Mouse (Mus musculus) right cerebral cortex, postnatal 25 days (tissue): ENCODE data around the gene St6galnac1.
A peak's percentile ranks its signal among the peaks of the same experiment; 100 is the strongest.
"Not testable (repeated sequence)": the region's sequence is repeated elsewhere in the genome, so short reads cannot be mapped to it uniquely, and the experiment has no call there.

Source experiments
- DNase-seq: peaks from one replicate; pipeline ENCODE4 v3.0.0; 2022

Gene St6galnac1

DNA sequence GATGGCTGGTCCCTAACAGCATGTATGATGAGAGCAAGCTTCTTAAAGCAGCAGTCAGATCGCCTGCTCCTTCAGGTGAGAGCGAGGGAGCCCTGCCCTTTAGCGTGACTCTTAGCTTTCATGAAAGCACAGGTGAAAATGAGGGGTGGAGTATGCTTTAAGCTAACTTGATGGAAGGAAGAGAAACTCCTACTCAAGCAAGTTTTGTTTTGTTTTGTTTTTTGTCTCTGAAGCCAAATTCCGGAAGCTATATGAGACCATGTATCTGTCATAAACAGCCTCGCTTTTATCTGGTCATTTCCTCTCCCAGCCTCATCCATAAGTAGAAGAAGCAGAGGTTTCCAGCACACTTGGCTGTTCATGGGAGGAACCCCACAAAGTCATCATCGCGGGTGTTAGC is at the start of gene St6galnac1:
Gene St6galnac1 (minus strand): TSS at position 101 of the 400 bp plus-strand sequence.
- no peak for DNase-seq

DNA sequence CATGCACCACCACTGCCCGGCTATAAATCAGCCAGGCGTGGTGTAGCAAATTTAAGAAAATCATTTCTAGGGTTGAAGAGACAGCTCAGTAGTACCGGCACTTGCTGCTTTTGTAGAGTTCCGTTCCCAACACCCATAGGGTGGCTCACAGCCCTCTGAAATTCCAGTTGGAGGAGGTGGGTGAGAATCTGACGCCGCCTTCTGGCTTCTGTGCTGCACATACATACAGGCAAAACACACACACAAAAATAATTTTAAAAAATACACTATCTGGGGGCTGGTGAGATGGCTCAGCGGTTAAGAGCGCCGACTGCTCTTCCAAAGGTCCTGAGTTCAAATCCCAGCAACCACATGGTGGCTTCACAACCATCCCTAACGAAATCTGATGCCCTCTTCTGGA is 48.6 kb upstream of the St6galnac1 start:
- DNase-seq = not testable (repeated sequence)

- no peak for DNase-seq
Observed at GRCm38 (mm10) chr11:116823255-116823654, 47.9 kb upstream of the St6galnac1 start.

- DNase-seq = no peak
Observed at GRCm38 (mm10) chr11:116822626-116823025, 47.3 kb upstream of the St6galnac1 start.

GRCm38 (mm10) chr11:116822215-116822614 is 46.9 kb upstream of the St6galnac1 start:
- no peak for DNase-seq

DNA sequence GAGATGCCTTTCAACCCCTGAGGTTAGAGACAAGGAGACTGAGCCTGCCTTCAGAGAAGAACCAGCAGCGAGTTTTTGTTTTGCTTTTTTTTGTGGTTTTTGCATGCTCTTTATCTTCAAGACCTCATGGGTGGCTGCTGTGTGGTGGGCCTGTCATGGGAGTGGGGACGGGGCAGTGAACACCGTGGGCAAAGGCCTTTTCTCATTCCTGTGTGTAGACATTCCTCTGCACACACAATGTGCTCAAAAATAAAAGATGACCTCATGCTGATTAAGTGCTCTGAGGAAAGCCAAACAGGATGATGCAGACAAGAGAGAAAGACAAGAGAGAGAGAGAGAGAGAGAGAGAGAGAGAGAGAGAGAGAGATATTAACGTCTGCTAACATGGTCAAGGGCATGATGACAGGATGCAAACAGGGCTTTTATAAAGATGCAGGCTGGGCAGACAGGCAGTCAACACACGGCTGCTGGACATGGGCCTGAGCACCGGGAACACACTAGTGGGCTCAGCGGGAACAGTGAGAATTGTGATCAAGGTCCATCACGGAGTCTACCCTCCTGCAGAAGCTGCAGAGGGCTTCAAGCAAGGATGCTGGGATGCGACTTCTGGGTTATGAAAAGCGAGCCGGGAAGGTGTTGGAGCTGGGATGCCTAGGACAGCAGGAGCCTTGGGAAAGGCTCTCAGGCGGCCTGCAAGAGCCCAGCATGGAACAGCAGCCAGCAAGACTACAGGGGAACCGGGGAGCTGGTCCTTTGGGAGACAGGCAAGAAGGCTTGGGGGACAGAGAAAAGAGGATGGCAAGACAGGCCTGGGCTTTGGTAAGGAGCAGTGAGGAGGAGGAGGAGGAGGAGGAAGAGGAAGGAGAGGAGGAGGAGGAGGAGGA is 46.0 kb upstream of the St6galnac1 start:
- DNase-seq = no peak

DNA sequence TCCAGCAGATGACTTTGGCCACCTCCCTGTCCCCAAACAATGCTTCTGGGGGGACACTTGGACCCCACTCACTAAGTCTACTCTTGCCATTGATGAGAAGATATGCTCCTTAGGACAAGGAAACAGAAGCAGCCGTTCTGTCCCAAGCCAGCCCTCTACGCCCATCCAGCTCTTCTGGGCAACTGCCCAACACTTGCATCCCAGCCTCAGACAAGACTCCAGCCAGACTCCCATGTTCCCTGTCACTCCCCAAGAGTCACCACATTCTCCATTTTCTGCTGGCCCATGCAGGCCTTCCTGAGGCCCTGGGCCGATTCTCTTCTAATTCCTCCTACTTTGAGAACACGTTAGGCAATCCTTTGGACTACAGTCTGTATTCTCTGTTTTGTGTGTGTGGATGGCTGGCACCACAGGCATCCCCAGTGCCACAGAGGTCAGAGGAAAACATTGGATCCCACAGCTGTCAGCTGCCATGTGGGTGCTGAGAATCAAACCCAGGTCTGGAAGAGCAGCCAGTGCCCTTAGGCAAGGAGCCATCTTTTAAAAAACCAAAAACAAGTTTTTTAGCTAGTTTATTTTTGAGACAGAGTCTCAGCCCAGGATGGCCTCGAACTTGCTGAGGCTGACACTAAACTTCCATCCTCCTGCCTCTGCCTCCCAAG is 44.8 kb upstream of the St6galnac1 start:
- no peak for DNase-seq

- DNase-seq = no peak
Observed at GRCm38 (mm10) chr11:116818722-116819121, 43.4 kb upstream of the St6galnac1 start.

GRCm38 (mm10) chr11:116817567-116817966 is 42.3 kb upstream of the St6galnac1 start:
- no peak for DNase-seq

DNA sequence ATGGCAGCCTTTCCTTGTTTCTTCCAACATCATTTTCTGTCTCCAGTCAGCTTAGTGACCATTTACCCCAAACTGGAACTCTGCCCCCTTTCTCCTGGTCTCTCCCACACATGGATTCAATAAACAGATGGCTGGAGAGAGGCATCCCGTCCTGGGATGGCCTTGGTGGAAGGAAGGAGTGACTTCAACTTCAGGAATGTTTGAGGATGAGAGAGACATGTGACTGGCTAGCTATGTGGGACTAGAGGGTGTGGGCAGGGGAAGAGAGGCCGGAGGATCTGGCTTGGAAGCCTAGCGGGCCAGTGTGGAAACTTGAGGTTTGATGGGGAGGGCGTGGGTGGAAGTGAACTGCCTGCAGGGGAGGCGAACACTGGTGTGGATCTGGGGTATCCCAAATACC is 41.5 kb upstream of the St6galnac1 start:
- DNase-seq = no peak

DNA sequence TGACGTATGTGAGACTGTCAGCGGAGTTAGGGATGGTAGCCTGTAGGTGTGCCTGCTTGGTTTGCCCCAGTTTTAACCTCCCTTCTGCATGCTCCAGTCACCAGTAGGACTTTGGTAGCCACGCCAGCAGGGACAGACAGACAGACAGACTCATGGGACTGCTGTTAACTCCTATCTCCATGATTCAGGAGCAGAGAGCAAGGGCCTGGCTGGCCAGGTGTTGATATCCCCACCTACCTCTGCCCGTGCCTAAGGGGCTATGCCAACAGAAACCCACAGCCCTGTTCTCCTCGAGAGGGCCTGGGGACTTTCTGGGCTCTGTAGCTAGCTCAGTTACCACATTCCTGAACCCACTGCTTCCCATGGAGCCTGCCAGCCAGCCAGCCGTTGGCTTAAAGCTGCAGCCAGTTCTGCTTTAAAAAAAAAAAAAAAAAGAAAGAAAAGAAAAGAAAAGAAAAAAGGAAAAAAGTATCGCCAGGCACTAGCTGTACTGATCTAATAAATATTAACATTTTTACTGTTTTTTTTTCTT is 39.6 kb upstream of the St6galnac1 start:
- no peak for DNase-seq

GRCm38 (mm10) chr11:116814076-116814883 is 39.0 kb upstream of the St6galnac1 start:
- DNase-seq = no peak

- DNase-seq = no peak
Observed at GRCm38 (mm10) chr11:116813610-116814009, 38.3 kb upstream of the St6galnac1 start.

DNA sequence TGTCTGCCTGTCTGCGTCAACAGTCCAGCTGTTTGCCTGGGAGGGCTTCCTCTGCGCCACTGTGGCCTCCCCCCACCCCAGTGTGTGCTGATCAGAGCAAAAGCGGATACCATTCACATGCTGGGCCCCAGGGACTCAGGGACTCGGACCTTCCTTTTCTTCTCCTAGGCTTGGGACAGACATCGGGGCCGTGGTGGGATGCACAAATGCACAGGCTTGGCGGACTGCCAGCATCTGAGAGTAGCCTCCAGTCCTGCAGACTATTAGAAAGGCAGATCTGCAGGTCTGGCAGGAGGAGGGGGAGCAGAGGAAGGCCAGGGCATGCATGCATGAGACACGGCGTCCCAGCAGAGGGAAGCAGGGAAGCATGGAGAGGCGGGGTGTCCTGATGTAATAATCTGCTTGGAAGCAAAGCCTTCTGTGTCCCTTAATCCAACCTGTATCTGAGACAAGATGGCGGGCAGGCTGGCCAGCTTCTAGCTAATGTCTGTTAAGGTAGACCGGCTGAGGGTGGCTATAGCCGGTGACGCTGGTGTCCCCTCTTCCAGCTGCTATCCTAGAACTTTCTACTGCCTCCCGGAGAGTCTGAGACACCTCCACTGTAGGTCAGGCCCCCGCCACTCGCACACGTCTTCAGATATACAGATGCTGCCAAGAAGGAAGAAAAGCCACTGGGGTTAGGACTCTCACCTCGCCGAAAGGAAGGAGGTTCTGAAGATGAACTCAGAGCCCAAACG is 37.7 kb upstream of the St6galnac1 start:
- DNase-seq = no peak

DNA sequence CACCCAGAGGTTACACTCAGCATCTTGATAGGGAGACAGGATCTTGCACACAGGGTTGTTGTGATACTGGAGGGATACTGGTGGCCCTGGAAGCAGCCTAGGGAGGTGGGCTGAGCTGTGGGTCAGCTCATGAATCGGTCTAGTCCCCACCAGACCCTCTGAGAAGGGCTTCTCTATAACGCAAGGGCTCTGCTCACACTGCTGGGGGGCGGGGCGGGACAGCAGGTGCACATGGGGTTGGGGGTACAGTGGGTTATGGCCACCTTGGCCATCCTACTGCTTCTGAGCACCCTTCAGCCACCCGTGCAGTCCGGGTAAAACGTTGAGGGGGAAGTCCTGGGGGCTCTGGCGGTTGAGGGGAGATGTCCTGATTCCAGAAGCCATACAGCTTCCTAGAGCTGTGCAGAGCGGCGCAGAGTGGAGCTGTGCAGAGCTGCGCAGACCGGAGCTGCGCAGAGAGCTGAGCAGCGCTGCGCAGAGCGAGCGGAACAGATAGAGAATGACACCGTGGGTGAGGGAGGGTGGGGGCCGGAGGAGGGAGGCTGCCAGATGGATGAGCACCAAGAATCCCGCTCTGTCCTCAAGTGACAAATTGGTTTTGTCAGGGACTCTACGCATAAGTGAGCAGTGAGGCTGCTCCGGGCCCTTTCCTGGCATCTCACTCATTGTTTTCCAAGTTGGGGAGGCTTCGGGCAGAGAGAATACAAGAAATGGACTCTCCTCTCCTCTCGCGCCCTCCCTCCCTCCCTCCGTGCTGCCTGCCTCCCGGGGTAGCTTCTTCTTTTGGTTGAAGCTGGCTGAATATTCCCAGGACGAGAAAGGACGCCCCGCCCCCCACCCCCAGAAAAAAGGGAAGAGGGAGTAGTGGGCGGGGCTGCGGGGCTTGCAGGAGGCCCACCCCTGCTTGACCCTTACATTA is 35.9 kb upstream of the St6galnac1 start:
- DNase-seq = peak; percentile 83

GRCm38 (mm10) chr11:116810528-116810927 is 35.2 kb upstream of the St6galnac1 start:
- DNase-seq = no peak

GRCm38 (mm10) chr11:116809520-116809919 is 34.2 kb upstream of the St6galnac1 start:
- DNase-seq = no peak

DNA sequence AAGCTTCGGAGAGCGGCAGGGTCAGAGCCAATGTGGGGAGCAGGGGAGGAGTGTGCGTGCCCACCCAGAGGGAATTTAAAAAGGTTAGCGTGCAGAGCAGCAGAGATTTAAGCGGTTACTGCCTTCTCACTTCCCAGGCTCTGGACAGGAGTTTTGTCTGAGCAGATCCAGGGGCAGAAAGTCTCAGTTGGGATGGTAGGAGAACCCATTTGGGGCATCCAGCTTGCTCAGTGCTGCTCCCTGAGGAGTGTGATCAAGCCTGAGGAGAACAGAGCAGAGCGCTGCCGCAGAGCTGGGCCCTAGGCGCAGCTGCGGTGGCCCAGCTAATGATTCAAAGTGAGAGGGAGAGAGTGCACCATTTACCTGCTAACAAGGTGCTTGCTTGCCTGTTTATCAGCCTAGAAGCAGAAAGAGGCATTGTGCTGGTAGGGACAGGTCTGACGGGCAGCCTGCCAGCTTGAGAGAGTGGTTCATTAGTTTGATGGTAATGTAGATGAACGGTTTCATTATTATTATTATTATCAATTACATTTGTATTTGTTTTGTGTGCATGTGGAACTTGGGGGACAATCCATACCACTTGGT is 33.6 kb upstream of the St6galnac1 start:
- DNase-seq = no peak

GRCm38 (mm10) chr11:116807938-116808606 is 32.8 kb upstream of the St6galnac1 start:
- peak; percentile 71 for DNase-seq

GRCm38 (mm10) chr11:116807526-116807925 is 32.2 kb upstream of the St6galnac1 start:
- DNase-seq = no peak
